Mouse (Mus musculus): ENCODE data around the gene Vmn2r33.
"Not testable (repeated sequence)": the region's sequence is repeated elsewhere in the genome, so short reads cannot be mapped to it uniquely, and the experiment has no call there.

Vmn2r33 gene

DNA sequence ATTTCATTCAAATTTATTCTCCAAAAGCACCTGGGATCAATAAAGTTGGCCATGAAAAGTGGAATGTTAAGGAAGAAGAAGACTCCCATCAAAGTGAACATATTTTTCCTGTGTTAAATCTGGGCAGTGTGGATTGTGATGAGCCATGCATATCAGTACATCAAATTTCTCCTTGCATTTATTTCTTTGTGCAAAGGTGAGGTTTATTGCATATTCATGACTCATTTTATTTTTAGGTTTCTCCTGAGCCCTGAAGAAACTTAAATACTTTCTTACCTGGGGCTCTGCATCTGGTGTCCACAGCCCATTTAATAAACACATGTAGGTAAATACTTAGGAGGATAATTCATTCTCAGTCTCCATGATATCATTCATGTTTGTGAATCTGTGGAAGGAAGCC is at the start of gene Vmn2r33:
Gene Vmn2r33, minus strand, starts transcription at position 101 of the 400 bp plus-strand sequence.
- not testable (repeated sequence) for DNase-seq
